Mouse (Mus musculus) thymus, adult 2 months (tissue): ENCODE measurements around the gene Il17rd.

Experiments used
- CTCF ChIP-seq: fragments of 200-500 bp; IDR thresholded peaks from 2 replicates; pipeline ENCODE4 v1.5.1; 2012; ENCODE audit warnings: mild to moderate bottlenecking, control low read depth, low read length, moderate library complexity, borderline replicate concordance; ENCODE audit not compliant: control insufficient read depth, poor library complexity, insufficient read depth; ENCODE audit errors: extremely low read depth
- POLR2A ChIP-seq: fragments of 200-500 bp; IDR thresholded peaks from 2 replicates; pipeline ENCODE4 v1.6.1; 2012; ENCODE audit warnings: mild to moderate bottlenecking, low read length, control low read depth, moderate library complexity; ENCODE audit not compliant: control insufficient read depth, poor library complexity, insufficient read depth; ENCODE audit errors: extremely low read depth

DNA sequence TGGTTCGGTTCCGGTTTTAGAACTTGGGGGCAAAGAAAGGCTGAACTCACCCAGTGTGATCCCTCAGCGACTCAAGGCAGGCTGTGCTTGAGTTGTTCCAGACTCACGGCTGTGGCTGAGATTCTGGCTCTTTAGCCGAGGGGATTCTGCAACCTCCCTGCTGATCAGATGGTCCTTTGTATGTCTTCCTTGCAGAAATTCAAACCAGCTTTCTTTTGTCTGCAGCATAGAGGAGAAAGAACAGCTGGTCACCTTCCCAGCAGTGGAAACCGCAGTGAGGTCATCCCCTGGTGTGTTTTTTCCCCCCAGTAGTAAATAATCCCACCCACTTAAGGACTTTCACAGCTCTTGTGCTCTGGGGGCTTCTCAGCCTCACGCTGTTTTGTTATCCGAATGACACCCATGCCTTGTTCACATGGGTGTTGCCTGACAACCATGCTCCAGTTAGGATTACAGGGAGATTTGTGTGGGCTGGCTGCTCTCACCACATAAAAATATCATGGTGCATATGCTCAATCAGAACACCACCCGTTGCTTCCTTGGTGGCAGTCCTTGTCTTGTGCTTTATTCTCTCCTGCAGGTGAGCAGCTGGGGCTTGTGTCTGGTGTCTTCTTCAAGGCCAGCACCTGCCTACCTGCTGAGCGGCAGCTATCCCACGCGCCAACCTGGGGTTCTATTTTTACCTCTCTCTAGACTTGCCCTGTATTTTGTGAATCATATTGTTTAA lies 67.2 kb downstream of the Il17rd start:
- TF ChIP-seq CTCF (no peak), POLR2A (no peak)
